In genomic region chr4:24543421-24543820, GRCm38 (mm10) we compare ENCODE assay signal across 18 mouse cellular contexts. TPM values are rescaled to one million over a fixed set of nuclear protein-coding genes. Genes with fewer than 3 reads are reported as not detected.
DNase-seq lines count a peak whose midpoint lies in the region; ATAC-seq and TF ChIP-seq lines count a peak whose summit lies in the region.
"Had no signal": no experiment of that assay in that cellular context is flagged by ENCODE, and none has a peak within 500 bp of the region (broad histone marks: within the 10 kb centered on the region; RNA-seq: fewer than 3 reads in every experiment).

No protein-coding gene starts in this region.

- H3K27me3 ChIP-seq in kidney, embryonic 15.5 days = no peaks in the 10 kb centered on the region
- H3K27me3 ChIP-seq in liver, embryonic 16.5 days (ENCODE audit: control insufficient read depth, insufficient read depth, low read depth, low read length) = no peaks in the 10 kb centered on the region
- no peaks in the 10 kb centered on the region for H3K27me3 ChIP-seq in Patski
- no peaks in the 10 kb centered on the region for H3K27me3 ChIP-seq in intestine, postnatal 0 days (replicated peaks; ENCODE audit: control insufficient read depth, insufficient read depth, low read length)
- H3K27me3 ChIP-seq: forebrain, embryonic 13.5 days; heart, embryonic 12.5 days had no signal

- H3K9me3 ChIP-seq in kidney, embryonic 15.5 days (replicated peaks) = no peaks in the 10 kb centered on the region
- H3K9me3 ChIP-seq in liver, embryonic 16.5 days (replicated peaks; ENCODE audit: control insufficient read depth, low read length) = no peaks in the 10 kb centered on the region
- no peaks in the 10 kb centered on the region for H3K9me3 ChIP-seq in intestine, postnatal 0 days (ENCODE audit: control insufficient read depth)
- H3K9me3 ChIP-seq: embryonic facial prominence, embryonic 10.5 days; forebrain, embryonic 13.5 days; heart, embryonic 12.5 days; hindbrain, embryonic 10.5 days had no signal

- no peak for ATAC-seq in kidney, embryonic 15.5 days (replicated peaks; ENCODE audit: low FRiP score)
- peak; percentile 50; the same call in 1 of the 2 replicates for ATAC-seq in liver, embryonic 16.5 days (ENCODE audit: low read depth)
- peak; percentile 37 for ATAC-seq in Patski
- peak; percentile 96 for ATAC-seq in intestine, postnatal 0 days
- ATAC-seq: activated CD4-positive, CD25-positive, alpha-beta regulatory T cell, adult 4 months; forebrain, embryonic 13.5 days; forebrain, postnatal 0 days had no signal

- TF ChIP-seq CTCF in Patski (IDR thresholded peaks at IDR 0.05) = no peak
- TF ChIP-seq CTCF in intestine, postnatal 0 days (IDR thresholded peaks at IDR 0.05; ENCODE audit: low read depth) = no peak

- no peak overlapping the region for H3K4me2 ChIP-seq in kidney, embryonic 15.5 days
- H3K4me2 ChIP-seq in liver, embryonic 16.5 days (ENCODE audit: low read depth, low read length) = no peak overlapping the region
- H3K4me2 ChIP-seq in intestine, postnatal 0 days (replicated peaks; ENCODE audit: low read depth) = no peak overlapping the region
- H3K4me2 ChIP-seq: forebrain, embryonic 13.5 days; heart, embryonic 12.5 days had no signal

- CTCF ChIA-PET in Patski (lab: Charles Lee) = interaction anchor here (1.8 kb wide), 1 partner anchor 13 kb away, joined by 4 read pairs; no protein-coding TSS in a partner anchor

- H3K4me1 ChIP-seq in kidney, embryonic 15.5 days = no peaks in the 10 kb centered on the region
- no peaks in the 10 kb centered on the region; the same call in 1 of the 2 replicates for H3K4me1 ChIP-seq in liver, embryonic 16.5 days (ENCODE audit: control insufficient read depth, low read depth, low read length)
- H3K4me1 ChIP-seq in intestine, postnatal 0 days (replicated peaks; ENCODE audit: control insufficient read depth, insufficient read depth, low read length) = no peaks in the 10 kb centered on the region
- H3K4me1 ChIP-seq: embryonic facial prominence, embryonic 10.5 days; heart, embryonic 12.5 days; hindbrain, embryonic 10.5 days had no signal

- in situ Hi-C loops in Patski (cut with MboI; ENCODE audit: low pct_unique_long_range_greater_than_20kb) = no loop called here

- peak; percentile 17 for DNase-seq in kidney, adult 9 months
- no peak for DNase-seq in liver
- no peak for DNase-seq in Patski (ENCODE audit: low read depth, low spot score)
- DNase-seq in thymus, postnatal 10 days (ENCODE audit: low spot score in 2 of 2) = no peak
- DNase-seq in layer of hippocampus, adult 9-10 months (ENCODE audit: low spot score) = no peak
- DNase-seq: adrenal gland, postnatal 25 days; cerebellum, adult 2 months; cerebellum, postnatal 10 days; gastrocnemius, postnatal 14 days had no signal

- peaks cover 7% of the 10 kb centered on the region; the same call in 1 of the 2 replicates for H3K36me3 ChIP-seq in kidney, embryonic 15.5 days
- H3K36me3 ChIP-seq in liver, embryonic 16.5 days (ENCODE audit: control insufficient read depth, insufficient read depth) = no peaks in the 10 kb centered on the region; the same call in 1 of the 2 replicates
- H3K36me3 ChIP-seq in intestine, postnatal 0 days (ENCODE audit: control insufficient read depth, insufficient read depth) = no peaks in the 10 kb centered on the region; the same call in 1 of the 2 replicates

- WGBS in kidney, embryonic 15.5 days = 72% methylated on average over 3 of the region's 3 CpGs
- WGBS in liver, embryonic 16.5 days (ENCODE audit: insufficient replicate concordance) = 72% methylated on average over 3 of the region's 3 CpGs
- WGBS in intestine, postnatal 0 days = 36% methylated on average over 3 of the region's 3 CpGs

- POLR2A ChIA-PET in Patski (lab: Charles Lee) = no interaction called here

- H3K27ac ChIP-seq in kidney, embryonic 15.5 days = no peak overlapping the region
- H3K27ac ChIP-seq in liver, embryonic 16.5 days (ENCODE audit: low read length) = no peak overlapping the region
- no peak overlapping the region for H3K27ac ChIP-seq in intestine, postnatal 0 days (ENCODE audit: low read depth, low read length)
- H3K27ac ChIP-seq: embryonic facial prominence, embryonic 10.5 days; forebrain, embryonic 13.5 days; hindbrain, embryonic 10.5 days had no signal

- H3K9ac ChIP-seq in kidney, embryonic 15.5 days = no peak overlapping the region
- H3K9ac ChIP-seq in liver, embryonic 16.5 days (ENCODE audit: low read depth, low read length) = no peak overlapping the region
- no peak overlapping the region for H3K9ac ChIP-seq in intestine, postnatal 0 days (ENCODE audit: low read depth, low read length)
- H3K9ac ChIP-seq: forebrain, embryonic 13.5 days; forebrain, postnatal 0 days; heart, embryonic 12.5 days had no signal

- H3K4me3 ChIP-seq in kidney, embryonic 15.5 days (replicated peaks) = no peak overlapping the region
- H3K4me3 ChIP-seq in liver, embryonic 16.5 days (ENCODE audit: low read depth, low read length) = no peak overlapping the region
- no peak overlapping the region for H3K4me3 ChIP-seq in intestine, postnatal 0 days (ENCODE audit: low read depth, low read length)
- H3K4me3 ChIP-seq: embryonic facial prominence, embryonic 10.5 days; forebrain, embryonic 13.5 days; heart, embryonic 12.5 days; hindbrain, embryonic 10.5 days had no signal

RNA-seq across cellular contexts. Expression of gene Mms22l, which starts 47.2 kb away (rescaled TPM):
- 31.2 and 33.7 TPM in 2 replicates for polyA plus RNA-seq in kidney, embryonic 15.5 days (2015; fragmentation: Nextera tagmentation; extraction: Ambion mirVana)
- 16.4 and 16.5 TPM in 2 replicates for polyA plus RNA-seq in liver, embryonic 16.5 days (2015; fragmentation: Nextera tagmentation; extraction: Ambion mirVana)
- 3.0 TPM for polyA plus RNA-seq in Patski (2021)
- 6.9 and 8.2 TPM in 2 replicates for polyA plus RNA-seq in intestine, postnatal 0 days (2015; fragmentation: Nextera tagmentation; extraction: Ambion mirVana)
